Mouse (Mus musculus): ENCODE measurements around the gene Gtf2ird2. TPM values are rescaled to one million over a fixed set of nuclear protein-coding genes. Genes with fewer than 3 reads are reported as not detected.

Gene Gtf2ird2
- total RNA-seq (2021): 10 to 100 TPM; 15.4 to 17.6 TPM
- long read RNA-seq, experiment 1, transcript Gtf2ird2-201 (16 exons, 3,482 nt): major isoform, 5 of 12 reads
- long read RNA-seq, experiment 1, partial matches to known transcripts: 0 of 12 reads
- long read RNA-seq, experiment 1, other reads (novel, unspliced or antisense): 7 of 12 reads
- long read RNA-seq, experiment 2, transcript Gtf2ird2-201 (16 exons, 3,482 nt): major isoform, 8 of 14 reads
- long read RNA-seq, experiment 2, partial matches to known transcripts: 1 of 14 reads
- long read RNA-seq, experiment 2, other reads (novel, unspliced or antisense): 5 of 14 reads

- DNase-seq (ENCODE audit: low spot score in 2 of 2): peak; percentile 99
- Histone ChIP-seq H3K27ac (peak within 1 kb of the TSS; percentile 95), H3K4me3 (peak within 1 kb of the TSS; percentile 74)
- peak; percentile 30 for TF ChIP-seq CTCF (conservative IDR thresholded peaks at IDR 0.05)
Observed at GRCm38 (mm10) chr5:134183880-134184808, at the start of gene Gtf2ird2. TSS of gene Gtf2ird2 (plus strand) at chr5:134184019.

DNA sequence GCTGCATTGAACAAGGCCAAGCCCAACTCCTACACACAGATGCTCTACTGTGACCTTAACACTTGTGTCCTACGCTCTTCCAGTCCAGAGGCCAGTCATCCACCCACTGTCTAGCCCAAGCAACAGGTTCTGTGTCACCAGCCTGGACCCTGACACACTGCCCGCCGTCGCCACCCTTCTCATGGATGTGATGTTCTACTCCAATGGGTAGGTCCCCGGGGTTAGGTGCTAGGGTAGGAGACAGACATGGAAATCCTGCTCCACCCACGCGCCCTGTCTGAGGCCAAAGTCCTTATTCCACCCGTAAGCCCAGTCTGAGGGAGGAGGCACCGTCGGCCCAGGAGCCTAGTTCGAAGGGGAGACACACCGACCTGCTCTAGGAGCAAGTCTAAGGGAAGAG lies 47.8 kb upstream of the Gtf2ird2 start:
- Histone ChIP-seq H3K27ac (no peak overlapping the region), H3K4me3 (no peak overlapping the region)
- no peak for TF ChIP-seq CTCF (conservative IDR thresholded peaks at IDR 0.05)
- no peak for DNase-seq (ENCODE audit: low spot score in 2 of 2)

- Histone ChIP-seq H3K4me3 (no peak overlapping the region), H3K27ac (no peak overlapping the region)
- TF ChIP-seq CTCF (conservative IDR thresholded peaks at IDR 0.05): no peak
- no peak for DNase-seq (ENCODE audit: low spot score in 2 of 2)
Observed at GRCm38 (mm10) chr5:134137933-134138332, 45.9 kb upstream of the Gtf2ird2 start.

- no peak for DNase-seq (ENCODE audit: low spot score in 2 of 2)
- H3K27ac ChIP-seq: no peak overlapping the region
- TF ChIP-seq CTCF (conservative IDR thresholded peaks at IDR 0.05): peak; percentile 54
- H3K4me3 ChIP-seq: no peak overlapping the region
Observed at GRCm38 (mm10) chr5:134139429-134139828, 44.4 kb upstream of the Gtf2ird2 start.

GRCm38 (mm10) chr5:134141236-134141635 lies 42.6 kb upstream of the Gtf2ird2 start:
- H3K4me3 ChIP-seq: no peak overlapping the region
- no peak for DNase-seq (ENCODE audit: low spot score in 2 of 2)
- no peak overlapping the region for H3K27ac ChIP-seq
- TF ChIP-seq CTCF (conservative IDR thresholded peaks at IDR 0.05): no peak

DNA sequence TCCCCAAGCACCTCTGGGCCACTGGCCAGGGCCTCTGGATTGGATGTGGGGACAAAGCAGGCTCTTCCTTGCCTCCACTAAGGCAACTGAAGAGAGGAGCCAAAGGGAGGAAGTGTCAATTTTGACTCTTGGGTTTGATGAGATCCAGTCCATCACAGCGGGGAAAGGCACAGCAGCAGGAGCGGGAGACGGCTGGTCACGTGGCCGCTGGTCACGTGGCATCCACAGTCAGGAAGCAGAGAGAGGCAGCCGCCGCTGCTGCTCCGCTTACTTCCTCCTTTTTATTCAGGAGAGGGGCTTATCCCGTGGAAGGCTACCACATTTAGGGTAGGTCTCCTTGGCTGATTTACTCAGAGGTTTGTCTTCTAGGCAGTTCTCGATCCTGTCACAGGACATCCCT lies 41.4 kb upstream of the Gtf2ird2 start:
- DNase-seq (ENCODE audit: low spot score in 2 of 2): no peak
- Histone ChIP-seq H3K27ac (no peak overlapping the region), H3K4me3 (no peak overlapping the region)
- TF ChIP-seq CTCF (conservative IDR thresholded peaks at IDR 0.05): no peak

DNA sequence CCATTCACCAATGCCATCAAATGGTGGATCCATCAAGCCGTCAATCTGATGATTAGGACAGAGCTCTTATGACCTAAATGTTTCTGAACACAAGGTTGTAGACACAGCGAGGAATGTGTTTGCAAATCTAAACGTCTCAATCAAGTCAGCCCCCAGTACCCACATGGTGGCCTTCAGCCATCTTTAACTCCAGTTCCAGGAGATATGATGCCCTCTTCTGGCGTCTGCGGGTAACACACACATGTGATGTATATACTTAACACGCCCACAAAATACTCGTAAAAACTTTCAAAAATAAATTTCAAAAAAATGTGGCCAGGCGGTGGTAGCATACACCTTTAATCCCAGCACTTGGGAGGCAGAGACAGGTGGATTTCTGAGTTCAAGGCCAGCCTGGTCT lies 38.8 kb upstream of the Gtf2ird2 start:
- DNase-seq (ENCODE audit: low spot score in 2 of 2): no peak
- TF ChIP-seq CTCF (conservative IDR thresholded peaks at IDR 0.05): peak; percentile 43
- H3K4me3 ChIP-seq: no peak overlapping the region
- no peak overlapping the region for H3K27ac ChIP-seq

- Histone ChIP-seq H3K27ac (no peak overlapping the region), H3K4me3 (no peak overlapping the region)
- no peak for TF ChIP-seq CTCF (conservative IDR thresholded peaks at IDR 0.05)
- no peak for DNase-seq (ENCODE audit: low spot score in 2 of 2)
Observed at GRCm38 (mm10) chr5:134147194-134147753, 36.5 kb upstream of the Gtf2ird2 start.

- DNase-seq (ENCODE audit: low spot score in 2 of 2): no peak
- Histone ChIP-seq H3K27ac (no peak overlapping the region), H3K4me3 (no peak overlapping the region)
- TF ChIP-seq CTCF (conservative IDR thresholded peaks at IDR 0.05): no peak
Observed at GRCm38 (mm10) chr5:134148153-134148552, 35.7 kb upstream of the Gtf2ird2 start.

DNA sequence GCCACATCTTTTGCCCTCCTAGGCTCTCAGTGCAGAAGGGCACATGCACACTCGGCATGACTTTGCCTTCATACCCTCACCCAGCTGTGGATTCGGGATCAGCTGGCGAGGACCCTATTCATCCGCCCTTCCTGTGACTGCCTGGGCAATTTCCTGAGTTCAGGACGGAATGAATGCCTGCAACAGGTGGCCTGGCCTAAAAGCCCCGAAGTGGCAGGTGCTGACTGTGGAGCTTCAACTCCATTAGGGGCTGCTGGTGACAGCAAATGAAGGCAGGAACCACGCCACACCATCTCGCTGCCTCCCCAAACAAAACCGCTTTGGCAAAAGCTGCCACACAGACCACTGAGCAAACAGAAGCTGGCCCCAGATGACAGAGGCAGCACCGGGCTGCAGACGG lies 31.9 kb upstream of the Gtf2ird2 start:
- no peak overlapping the region for H3K27ac ChIP-seq
- no peak for DNase-seq (ENCODE audit: low spot score in 2 of 2)
- no peak overlapping the region for H3K4me3 ChIP-seq
- no peak for TF ChIP-seq CTCF (conservative IDR thresholded peaks at IDR 0.05)

- no peak for TF ChIP-seq CTCF (conservative IDR thresholded peaks at IDR 0.05)
Observed at GRCm38 (mm10) chr5:134155916-134156466, 27.8 kb upstream of the Gtf2ird2 start.

GRCm38 (mm10) chr5:134164688-134165087 lies 19.1 kb upstream of the Gtf2ird2 start:
- Histone ChIP-seq H3K4me3 (no peak overlapping the region), H3K27ac (no peak overlapping the region)
- no peak for DNase-seq (ENCODE audit: low spot score in 2 of 2)
- TF ChIP-seq CTCF (conservative IDR thresholded peaks at IDR 0.05): no peak

More at GRCm38 (mm10) chr5:134155916-134156466, 27.8 kb upstream of the Gtf2ird2 start:
- Histone ChIP-seq H3K27ac (no peak overlapping the region), H3K4me3 (no peak overlapping the region)
- no peak for DNase-seq (ENCODE audit: low spot score in 2 of 2)

- DNase-seq (ENCODE audit: low spot score in 2 of 2): no peak
- Histone ChIP-seq H3K4me3 (no peak overlapping the region), H3K27ac (no peak overlapping the region)
- no peak for TF ChIP-seq CTCF (conservative IDR thresholded peaks at IDR 0.05)
Observed at GRCm38 (mm10) chr5:134166642-134167041, 17.2 kb upstream of the Gtf2ird2 start.
